Mouse (Mus musculus) heart, embryonic 10.5 days (tissue): ENCODE measurements around the gene Retnla. TPM values are rescaled to one million over a fixed set of nuclear protein-coding genes. Genes with fewer than 3 reads are reported as not detected.
"Not testable (repeated sequence)": the region's sequence is repeated elsewhere in the genome, so short reads cannot be mapped to it uniquely, and the experiment has no call there.

Experiments used
- DNase-seq: peaks from one replicate; pipeline ENCODE4 v3.0.0-alpha.2; 2017; ENCODE audit warnings: low spot score
- H3K27ac ChIP-seq: fragments of 300-500 bp; sonication (generic); 2 replicates; pipeline ENCODE4 v1.5.1; 2016; ENCODE audit warnings: mild to moderate bottlenecking
- H3K27me3 ChIP-seq: fragments of 300-500 bp; sonication (generic); 2 replicates; pipeline ENCODE4 v1.6.1; 2016; ENCODE audit warnings: mild to moderate bottlenecking; ENCODE audit not compliant: poor library complexity, insufficient read depth, severe bottlenecking
- H3K36me3 ChIP-seq: fragments of 300-500 bp; sonication (generic); 2 replicates; pipeline ENCODE4 v1.6.1; 2016; ENCODE audit warnings: mild to moderate bottlenecking, moderate library complexity
- H3K4me1 ChIP-seq: fragments of 300-500 bp; sonication (generic); 2 replicates; pipeline ENCODE4 v1.6.1; 2016; ENCODE audit warnings: mild to moderate bottlenecking
- H3K4me3 ChIP-seq: fragments of 300-500 bp; sonication (generic); 2 replicates; pipeline ENCODE4 v1.5.1; 2016; ENCODE audit warnings: mild to moderate bottlenecking, moderate library complexity
- H3K9me3 ChIP-seq: fragments of 300-500 bp; sonication (generic); 2 replicates; pipeline ENCODE4 v1.6.1; 2016; ENCODE audit warnings: mild to moderate bottlenecking, moderate library complexity
- WGBS: fragments of 180-500 bp; shearing (Covaris S2); methylation state at CpG from one replicate; pipeline ENCODE4 v1.1.7; 2016; 5-methylcytosine and 5-hydroxymethylcytosine counted together
- polyA plus RNA-seq: library from polyadenylated mRNA; unstranded; fragments of >200 nt; fragmentation: Nextera tagmentation; extraction: Ambion mirVana; gene quantifications from 2 replicates; pipeline ENCODE4 v1.2.1, GENCODE M21; 2016

The Retnla gene
- polyA plus RNA-seq, 1 experiment from 2014 or later: not detected

DNA sequence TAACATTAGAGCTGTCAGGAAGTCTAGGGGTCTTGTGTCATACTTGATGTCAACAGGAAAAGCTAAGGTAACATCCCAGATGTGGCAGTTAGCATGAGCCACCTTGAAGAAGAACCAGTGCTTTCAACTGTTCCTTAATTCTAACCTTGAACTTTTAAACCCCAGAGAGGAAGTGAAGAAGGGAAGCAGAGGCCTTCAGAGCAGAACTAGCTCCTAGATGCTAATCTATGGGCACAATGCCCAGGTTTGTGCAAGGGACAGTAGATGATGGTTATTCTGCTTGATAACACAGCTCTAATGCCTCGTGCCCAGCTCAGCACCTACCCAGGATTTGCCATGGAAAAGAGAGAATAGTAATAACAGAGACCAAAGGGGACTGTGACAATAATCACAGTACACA, 8.7 kb upstream of the Retnla start:
- not testable (repeated sequence) for H3K4me1 ChIP-seq, H3K9me3 ChIP-seq, DNase-seq, H3K36me3 ChIP-seq, H3K27ac ChIP-seq, H3K27me3 ChIP-seq, H3K4me3 ChIP-seq
- 50% methylated on average over 1 of the region's 1 CpGs for WGBS

GRCm38 (mm10) chr16:48843671-48844386, 1.5 kb downstream of the Retnla start:
- WGBS: 80% methylated on average over 4 of the region's 4 CpGs
- H3K27ac ChIP-seq: no peak overlapping the region
- H3K36me3 ChIP-seq: no peaks in the 10 kb centered on the region
- no peak for DNase-seq
- H3K9me3 ChIP-seq: no peaks in the 10 kb centered on the region
- H3K27me3 ChIP-seq: no peaks in the 10 kb centered on the region
- H3K4me3 ChIP-seq: no peak overlapping the region
- no peaks in the 10 kb centered on the region for H3K4me1 ChIP-seq

- not testable (repeated sequence) for H3K27me3 ChIP-seq, H3K9me3 ChIP-seq, H3K4me1 ChIP-seq, H3K36me3 ChIP-seq, DNase-seq, H3K27ac ChIP-seq, H3K4me3 ChIP-seq
- 89% methylated on average over 1 of the region's 1 CpGs for WGBS
Measured at GRCm38 (mm10) chr16:48865004-48865403, 22.7 kb downstream of the Retnla start.

- H3K27me3 ChIP-seq: no peaks in the 10 kb centered on the region
- no peak overlapping the region for H3K4me3 ChIP-seq
- no peaks in the 10 kb centered on the region for H3K36me3 ChIP-seq
- no peak overlapping the region for H3K27ac ChIP-seq
- WGBS: 69% methylated on average over 2 of the region's 2 CpGs
- no peaks in the 10 kb centered on the region for H3K9me3 ChIP-seq
- no peak for DNase-seq
- no peaks in the 10 kb centered on the region for H3K4me1 ChIP-seq
Measured at GRCm38 (mm10) chr16:48867690-48868089, 25.3 kb downstream of the Retnla start.

- Histone ChIP-seq H3K4me3 (no peak overlapping the region), H3K4me1 (no peaks in the 10 kb centered on the region), H3K9me3 (no peaks in the 10 kb centered on the region), H3K27me3 (no peaks in the 10 kb centered on the region), H3K27ac (no peak overlapping the region), H3K36me3 (no peaks in the 10 kb centered on the region)
- 88% methylated on average over 1 of the region's 1 CpGs for WGBS
- DNase-seq: no peak
Measured at GRCm38 (mm10) chr16:48868663-48869062, 26.3 kb downstream of the Retnla start.

- Histone ChIP-seq H3K9me3 (no peaks in the 10 kb centered on the region), H3K4me3 (no peak overlapping the region), H3K4me1 (no peaks in the 10 kb centered on the region), H3K36me3 (no peaks in the 10 kb centered on the region), H3K27me3 (no peaks in the 10 kb centered on the region), H3K27ac (no peak overlapping the region)
- no peak for DNase-seq
- 70% methylated on average over 3 of the region's 3 CpGs for WGBS
Measured at GRCm38 (mm10) chr16:48869671-48870070, 27.3 kb downstream of the Retnla start.

GRCm38 (mm10) chr16:48871754-48872153, 29.4 kb downstream of the Retnla start:
- H3K27ac ChIP-seq: no peak overlapping the region
- H3K36me3 ChIP-seq: no peaks in the 10 kb centered on the region
- no peak for DNase-seq
- no peak overlapping the region for H3K4me3 ChIP-seq
- WGBS: 91% methylated on average over 1 of the region's 1 CpGs
- H3K4me1 ChIP-seq: no peaks in the 10 kb centered on the region
- H3K9me3 ChIP-seq: no peaks in the 10 kb centered on the region
- H3K27me3 ChIP-seq: no peaks in the 10 kb centered on the region

GRCm38 (mm10) chr16:48872321-48872720, 30.0 kb downstream of the Retnla start, which contains the start of gene Retnlg:
Retnlg (plus strand) TSS chr16:48872621.
- no peaks in the 10 kb centered on the region for H3K4me1 ChIP-seq
- WGBS: 72% methylated on average over 4 of the region's 4 CpGs
- no peak within 1 kb of the TSS for H3K27ac ChIP-seq

DNA sequence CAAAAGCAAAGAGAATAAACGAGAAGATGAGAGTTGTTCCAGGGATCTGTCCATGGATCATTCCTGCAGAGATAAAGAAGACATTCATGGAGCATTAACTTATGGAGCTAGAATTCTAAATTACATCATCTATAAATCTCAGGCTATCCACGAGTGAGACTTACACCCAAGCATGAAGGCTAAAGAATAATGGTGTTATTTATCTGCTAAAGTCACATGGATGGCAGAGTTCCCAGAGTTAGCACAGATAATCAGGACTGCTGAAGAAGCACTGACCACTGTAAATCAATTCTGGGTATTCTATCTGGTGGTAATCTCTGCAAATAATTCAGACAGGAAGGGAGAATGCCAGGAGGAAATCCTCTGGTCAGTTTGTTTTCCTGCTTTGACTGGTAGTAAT, 48.4 kb downstream of the Retnla start:
- Histone ChIP-seq H3K27ac (no peak overlapping the region), H3K36me3 (no peaks in the 10 kb centered on the region), H3K4me3 (no peak overlapping the region), H3K27me3 (no peaks in the 10 kb centered on the region), H3K9me3 (no peaks in the 10 kb centered on the region), H3K4me1 (no peaks in the 10 kb centered on the region)
- WGBS: 55% methylated on average over 2 of the region's 2 CpGs
- DNase-seq: no peak

More at GRCm38 (mm10) chr16:48872321-48872720, 30.0 kb downstream of the Retnla start, which contains the start of gene Retnlg:
- DNase-seq: no peak
- H3K36me3 ChIP-seq: no peaks in the 10 kb centered on the region
- H3K27me3 ChIP-seq: no peaks in the 10 kb centered on the region
- H3K9me3 ChIP-seq: no peaks in the 10 kb centered on the region
- no peak within 1 kb of the TSS for H3K4me3 ChIP-seq

Other genes with a start within 250 kb of the Retnla start
- gene Trat1, start 70.5 kb upstream of the Retnla start, polyA plus RNA-seq: not detected in 2 replicates
- not detected in 2 replicates for gene Retnlb, start 25.7 kb upstream of the Retnla start, polyA plus RNA-seq
- not detected in 2 replicates for gene Retnlg, start 30.1 kb downstream of the Retnla start, polyA plus RNA-seq
- gene Dzip3, start 151.6 kb downstream of the Retnla start, polyA plus RNA-seq: 23.2 and 26.3 TPM in 2 replicates
- 30.4 and 31.8 TPM in 2 replicates for gene Cip2a, start 151.6 kb downstream of the Retnla start, polyA plus RNA-seq
- 0.02 TPM in 1 of 2 replicates, not detected in the other for gene Myh15, start 214.9 kb downstream of the Retnla start, polyA plus RNA-seq